11 mouse cellular contexts compared by ENCODE assay signal in the genomic region with DNA sequence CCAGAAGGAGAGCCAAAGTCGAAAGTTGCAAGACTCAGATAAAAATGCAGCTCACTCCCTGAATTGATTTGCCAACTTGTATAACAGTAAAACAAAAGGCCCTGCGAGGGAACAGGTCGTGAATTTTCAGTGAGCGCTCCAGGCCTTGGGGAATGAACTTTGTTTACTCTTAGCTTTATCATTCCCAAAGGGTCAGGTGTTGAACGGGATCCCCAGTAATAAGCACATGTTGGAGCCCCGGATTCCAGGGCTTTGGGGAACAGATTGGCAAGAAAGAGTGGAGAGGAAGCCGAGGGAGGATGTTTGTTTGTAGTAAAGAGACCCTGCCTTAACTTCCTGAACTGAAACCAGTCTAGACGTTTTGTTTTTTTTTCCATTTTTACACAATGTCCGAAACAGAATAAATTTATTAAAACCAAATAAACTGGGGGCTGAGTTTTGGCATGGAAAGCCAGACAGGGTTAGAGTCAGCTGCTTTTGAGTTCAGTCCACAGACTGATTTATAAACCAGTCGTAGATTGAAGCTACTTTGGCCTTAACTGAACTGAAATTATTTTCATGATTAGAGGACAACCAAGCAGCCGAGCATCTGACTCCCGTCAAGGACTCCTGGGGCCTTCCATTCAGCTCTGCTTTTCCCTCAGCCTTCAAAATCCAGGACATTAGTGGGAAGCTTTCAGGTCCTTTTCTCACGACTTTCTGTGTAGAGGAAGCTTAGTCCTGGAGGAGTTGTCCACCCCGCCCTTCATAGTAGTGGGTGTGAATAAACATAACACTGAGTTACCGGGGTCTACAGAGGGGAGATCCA. TPM values are rescaled to one million over a fixed set of nuclear protein-coding genes. Genes with fewer than 3 reads are reported as not detected.
DNase-seq lines count a peak whose midpoint lies in the region; ATAC-seq and TF ChIP-seq lines count a peak whose summit lies in the region.
"Had no signal": no experiment of that assay in that cellular context is flagged by ENCODE, and none has a peak within 500 bp of the region (broad histone marks: within the 10 kb centered on the region; RNA-seq: fewer than 3 reads in every experiment).

No protein-coding gene starts in this region.

- H3K9me3 ChIP-seq in intestine, embryonic 16.5 days (ENCODE audit: control insufficient read depth, low read length) = no peaks in the 10 kb centered on the region
- H3K9me3 ChIP-seq in forebrain, embryonic 15.5 days = no peaks in the 10 kb centered on the region
- H3K9me3 ChIP-seq: embryonic facial prominence, embryonic 12.5 days; liver, embryonic 13.5 days had no signal

- H3K4me1 ChIP-seq in heart, adult 2 months (ENCODE audit: control insufficient read depth, insufficient read depth, low read length) = peaks cover 20% of the 10 kb centered on the region
- H3K4me1 ChIP-seq in intestine, embryonic 16.5 days (ENCODE audit: control insufficient read depth, insufficient read depth, low read length) = peaks cover 5% of the 10 kb centered on the region; the same call in 1 of the 2 replicates
- no peaks in the 10 kb centered on the region for H3K4me1 ChIP-seq in forebrain, embryonic 15.5 days

- TF ChIP-seq CTCF in layer of hippocampus, adult 2 months (conservative IDR thresholded peaks at IDR 0.05) = no peak
- TF ChIP-seq CTCF in heart, adult 2 months (IDR thresholded peaks at IDR 0.05) = no peak

- TF ChIP-seq POLR2A in heart, adult 2 months (IDR thresholded peaks at IDR 0.05; ENCODE audit: insufficient read depth, low read depth, low read length) = 0 out of 2 replicates have a peak, but pooled peaks have one; percentile 23

- H3K27me3 ChIP-seq in heart, adult 2 months (ENCODE audit: control insufficient read depth, insufficient read depth, low read length) = no peaks in the 10 kb centered on the region
- no peaks in the 10 kb centered on the region for H3K27me3 ChIP-seq in intestine, embryonic 16.5 days (replicated peaks; ENCODE audit: control insufficient read depth, insufficient read depth, low read length)
- no peaks in the 10 kb centered on the region for H3K27me3 ChIP-seq in forebrain, embryonic 15.5 days
- H3K27me3 ChIP-seq: embryonic facial prominence, embryonic 12.5 days; liver, embryonic 13.5 days had no signal

- DNase-seq in layer of hippocampus, adult 2 months (ENCODE audit: low spot score in 2 of 2) = no peak
- DNase-seq in layer of hippocampus, postnatal 36 days = no peak
- peak in 1 of 2 experiments; percentile 48 for DNase-seq in heart, adult 2 months
- DNase-seq in lung, postnatal 25 days (ENCODE audit: low spot score) = peak; percentile 48
- no peak for DNase-seq in right cerebral cortex, postnatal 36 days (ENCODE audit: low spot score in 2 of 2)
- DNase-seq in thymus, postnatal 0 days (ENCODE audit: low spot score) = no peak
- DNase-seq: liver, embryonic 13.5 days; thymus, postnatal 14 days had no signal

- 31% methylated on average over 15 of the region's 15 CpGs for WGBS in heart, adult 2 months
- WGBS in intestine, embryonic 16.5 days = 35% methylated on average over 15 of the region's 15 CpGs
- WGBS in forebrain, embryonic 15.5 days = 72% methylated on average over 15 of the region's 15 CpGs

- H3K9ac ChIP-seq in heart, adult 2 months (ENCODE audit: low read depth, low read length) = no peak overlapping the region
- no peak overlapping the region for H3K9ac ChIP-seq in intestine, embryonic 16.5 days (ENCODE audit: low read depth, low read length)
- H3K9ac ChIP-seq in forebrain, embryonic 15.5 days (replicated peaks) = no peak overlapping the region
- H3K9ac ChIP-seq: embryonic facial prominence, embryonic 12.5 days; liver, embryonic 13.5 days had no signal

- H3K27ac ChIP-seq in layer of hippocampus, adult 2 months = 0 out of 2 replicates have a peak overlapping the region, but pooled peaks have one; percentile 3
- peak overlapping the region; percentile 70 for H3K27ac ChIP-seq in heart, adult 2 months
- H3K27ac ChIP-seq in intestine, embryonic 16.5 days (ENCODE audit: low read length) = peak overlapping the region; percentile 30
- no peak overlapping the region for H3K27ac ChIP-seq in forebrain, embryonic 15.5 days (replicated peaks)
- H3K27ac ChIP-seq: embryonic facial prominence, embryonic 12.5 days; liver, embryonic 13.5 days had no signal

- TF ChIP-seq EP300 in heart, adult 2 months (IDR thresholded peaks at IDR 0.05; ENCODE audit: insufficient read depth, low read depth, low read length) = 0 out of 2 replicates have a peak, but pooled peaks have one; percentile 17

- ATAC-seq in intestine, embryonic 16.5 days = no peak
- ATAC-seq in forebrain, embryonic 15.5 days (replicated peaks) = no peak

- intact Hi-C loops in heart, adult 2 months (cut with DNase I) = no loop called here

- no peaks in the 10 kb centered on the region for H3K79me2 ChIP-seq in heart, adult 2 months (replicated peaks; ENCODE audit: control insufficient read depth, insufficient read depth, low read length)

- no peak overlapping the region for H3K4me3 ChIP-seq in layer of hippocampus, adult 2 months
- no peak overlapping the region for H3K4me3 ChIP-seq in heart, adult 2 months
- H3K4me3 ChIP-seq in intestine, embryonic 16.5 days (ENCODE audit: low read length) = no peak overlapping the region
- no peak overlapping the region for H3K4me3 ChIP-seq in forebrain, embryonic 15.5 days
- H3K4me3 ChIP-seq: embryonic facial prominence, embryonic 12.5 days; liver, embryonic 13.5 days had no signal

- H3K4me2 ChIP-seq in intestine, embryonic 16.5 days (ENCODE audit: low read depth, low read length) = no peak overlapping the region
- no peak overlapping the region for H3K4me2 ChIP-seq in forebrain, embryonic 15.5 days (replicated peaks)
- H3K4me2 ChIP-seq: embryonic facial prominence, embryonic 12.5 days; liver, embryonic 13.5 days had no signal

- H3K36me3 ChIP-seq in heart, adult 2 months (ENCODE audit: control insufficient read depth, insufficient read depth, low read length) = no peaks in the 10 kb centered on the region; the same call in 1 of the 2 replicates
- H3K36me3 ChIP-seq in intestine, embryonic 16.5 days (ENCODE audit: control insufficient read depth, insufficient read depth, low read length) = no peaks in the 10 kb centered on the region
- H3K36me3 ChIP-seq in forebrain, embryonic 15.5 days = no peaks in the 10 kb centered on the region
- H3K36me3 ChIP-seq: embryonic facial prominence, embryonic 12.5 days; liver, embryonic 13.5 days had no signal

RNA-seq across cellular contexts. Expression of gene Mgp, which starts 19.1 kb away (rescaled TPM):
- 10 to 100 TPM; 23.1 to 29.1 TPM for total RNA-seq in layer of hippocampus, adult 2 months (2021)
- 10 to 100 TPM; 16.1 to 37.1 TPM for total RNA-seq in layer of hippocampus, postnatal 36 days (2021)
- 100 to 1,000 TPM; 409 to 433 TPM for total RNA-seq in heart, adult 2 months (2021)
- 1,071 and 1,296 TPM in 2 replicates for polyA plus RNA-seq in heart, adult 2 months (2012; rRNA removed)
- 93.4 and 97.1 TPM in 2 replicates for polyA plus RNA-seq in intestine, embryonic 16.5 days (2015; fragmentation: Nextera tagmentation; extraction: Ambion mirVana)
- 7.2 and 8.8 TPM in 2 replicates for polyA plus RNA-seq in forebrain, embryonic 15.5 days (2015; fragmentation: Nextera tagmentation; extraction: Ambion mirVana)
- 53.9 and 64.3 TPM in 2 replicates for polyA plus RNA-seq in thymus, postnatal 0 days (2015; fragmentation: Nextera tagmentation; extraction: Ambion mirVana)

RNA-seq across cellular contexts. Expression of gene Erp27, which starts 27.2 kb away (rescaled TPM):
- total RNA-seq in layer of hippocampus, adult 2 months (2021) = under 1 TPM; 0.26 to 0.52 TPM
- 1 to 10 TPM in 1 of 2 experiments, under 1 TPM in 1; 0.80 to 1.1 TPM for total RNA-seq in layer of hippocampus, postnatal 36 days (2021)
- not detected for total RNA-seq in heart, adult 2 months (2021)
- polyA plus RNA-seq in heart, adult 2 months (2012; rRNA removed) = 0.29 and 0.51 TPM in 2 replicates
- polyA plus RNA-seq in intestine, embryonic 16.5 days (2015; fragmentation: Nextera tagmentation; extraction: Ambion mirVana) = 23.9 and 28.7 TPM in 2 replicates
- 0.18 and 0.66 TPM in 2 replicates for polyA plus RNA-seq in forebrain, embryonic 15.5 days (2015; fragmentation: Nextera tagmentation; extraction: Ambion mirVana)
- 0.72 and 1.1 TPM in 2 replicates for polyA plus RNA-seq in thymus, postnatal 0 days (2015; fragmentation: Nextera tagmentation; extraction: Ambion mirVana)

RNA-seq across cellular contexts. Expression of gene Pde6h, which starts 28.9 kb away (rescaled TPM):
- under 1 TPM; 0.44 to 0.61 TPM for total RNA-seq in layer of hippocampus, adult 2 months (2021)
- total RNA-seq in layer of hippocampus, postnatal 36 days (2021) = 1 to 10 TPM; 1.5 TPM
- total RNA-seq in heart, adult 2 months (2021) = under 1 TPM in 1 of 2 experiments, not detected in 1; 0.30 TPM
- 0.04 and 0.26 TPM in 2 replicates for polyA plus RNA-seq in heart, adult 2 months (2012; rRNA removed)
- 0.40 TPM in 1 of 2 replicates, not detected in the other for polyA plus RNA-seq in intestine, embryonic 16.5 days (2015; fragmentation: Nextera tagmentation; extraction: Ambion mirVana)
- not detected in 2 replicates for polyA plus RNA-seq in forebrain, embryonic 15.5 days (2015; fragmentation: Nextera tagmentation; extraction: Ambion mirVana)
- polyA plus RNA-seq in thymus, postnatal 0 days (2015; fragmentation: Nextera tagmentation; extraction: Ambion mirVana) = 0.75 and 0.89 TPM in 2 replicates
- polyA plus RNA-seq: embryonic facial prominence, embryonic 12.5 days; liver, embryonic 13.5 days had no signal

RNA-seq across cellular contexts. Expression of gene Art4, which starts 37.2 kb away (rescaled TPM):
- not detected for total RNA-seq in layer of hippocampus, adult 2 months (2021)
- not detected for total RNA-seq in layer of hippocampus, postnatal 36 days (2021)
- total RNA-seq in heart, adult 2 months (2021) = 10 to 100 TPM; 16.3 to 19.6 TPM
- polyA plus RNA-seq in heart, adult 2 months (2012; rRNA removed) = 12.8 and 19.9 TPM in 2 replicates
- 2.8 and 3.1 TPM in 2 replicates for polyA plus RNA-seq in intestine, embryonic 16.5 days (2015; fragmentation: Nextera tagmentation; extraction: Ambion mirVana)
- polyA plus RNA-seq in forebrain, embryonic 15.5 days (2015; fragmentation: Nextera tagmentation; extraction: Ambion mirVana) = 0.06 TPM in 1 of 2 replicates, not detected in the other
- polyA plus RNA-seq in thymus, postnatal 0 days (2015; fragmentation: Nextera tagmentation; extraction: Ambion mirVana) = 15.4 and 19.2 TPM in 2 replicates

RNA-seq across cellular contexts. Expression of gene Arhgdib, which starts 47.0 kb away (rescaled TPM):
- 1 to 10 TPM; 8.5 to 9.4 TPM for total RNA-seq in layer of hippocampus, adult 2 months (2021)
- total RNA-seq in layer of hippocampus, postnatal 36 days (2021) = 10 to 100 TPM in 1 of 2 experiments, 1 to 10 TPM in 1; 8.9 to 10.2 TPM
- 10 to 100 TPM; 24.0 to 30.4 TPM for total RNA-seq in heart, adult 2 months (2021)
- 41.7 and 57.6 TPM in 2 replicates for polyA plus RNA-seq in heart, adult 2 months (2012; rRNA removed)
- polyA plus RNA-seq in intestine, embryonic 16.5 days (2015; fragmentation: Nextera tagmentation; extraction: Ambion mirVana) = 42.1 and 44.0 TPM in 2 replicates
- polyA plus RNA-seq in forebrain, embryonic 15.5 days (2015; fragmentation: Nextera tagmentation; extraction: Ambion mirVana) = 16.8 and 17.1 TPM in 2 replicates
- polyA plus RNA-seq in thymus, postnatal 0 days (2015; fragmentation: Nextera tagmentation; extraction: Ambion mirVana) = 966 and 1,117 TPM in 2 replicates

Comparison
In these comparisons a context has a peak if more than half of its experiments do, and no peak if none do; other contexts are left out.
1. RNA of gene Mgp, which starts 19.1 kb away (polyA plus RNA-seq): 1,071 to 1,296 TPM in heart, adult 2 months; 93.4 to 97.1 TPM in intestine, embryonic 16.5 days, 53.9 to 64.3 TPM in thymus, postnatal 0 days and 7.2 to 8.8 TPM in forebrain, embryonic 15.5 days; every median in the first group is over 10 times any median in the second.
2. RNA of gene Erp27, which starts 27.2 kb away (polyA plus RNA-seq): 23.9 to 28.7 TPM in intestine, embryonic 16.5 days; 0.72 to 1.1 TPM in thymus, postnatal 0 days, 0.18 to 0.66 TPM in forebrain, embryonic 15.5 days and 0.29 to 0.51 TPM in heart, adult 2 months; every median in the first group is over 10 times any median in the second.